Comparison of ENCODE assay signal across 9 mouse cellular contexts in the genomic region with DNA sequence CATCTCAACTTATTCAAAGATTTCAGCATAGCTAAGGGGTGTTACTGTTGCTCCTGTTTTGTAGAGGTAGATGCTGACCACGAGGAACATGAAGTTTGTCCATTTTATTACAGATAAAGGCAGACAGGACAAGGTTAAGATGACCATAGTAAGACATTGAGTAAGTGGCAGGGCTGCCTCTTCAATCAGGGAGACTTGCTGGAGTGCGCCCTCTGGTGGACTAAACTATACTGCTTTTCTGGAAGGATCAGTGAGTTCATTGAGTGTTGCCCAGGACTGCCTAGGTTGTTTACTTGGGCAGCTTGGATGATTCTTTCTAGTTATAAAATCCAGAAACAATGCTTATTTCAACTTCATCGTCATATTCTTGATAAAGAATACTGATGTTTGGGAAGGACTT. TPM values are rescaled to one million over a fixed set of nuclear protein-coding genes. Genes with fewer than 3 reads are reported as not detected.
DNase-seq lines count a peak whose midpoint lies in the region; ATAC-seq and TF ChIP-seq lines count a peak whose summit lies in the region.
"Had no signal": no experiment of that assay in that cellular context is flagged by ENCODE, and none has a peak within 500 bp of the region (broad histone marks: within the 10 kb centered on the region; RNA-seq: fewer than 3 reads in every experiment).

No protein-coding gene starts in this region.

- H3K36me3 ChIP-seq in MEL (ENCODE audit: control insufficient read depth in 1 of 2, insufficient read depth in 2 of 2, low read length in 2 of 2): no peaks in the 10 kb centered on the region
- H3K36me3 ChIP-seq in lung, postnatal 0 days (ENCODE audit: insufficient read depth, low read length): no peaks in the 10 kb centered on the region

- peak; percentile 69 for DNase-seq in MEL (ENCODE audit: low read depth, low spot score)
- peak; percentile 65 for DNase-seq in adrenal gland, postnatal 25 days
- DNase-seq in embryo, embryonic 9.5 days (ENCODE audit: extremely low spot score): peak; percentile 62
- DNase-seq in heart, postnatal 10 days: peak; percentile 66 to 88
- peak; percentile 46 to 82 for DNase-seq in layer of hippocampus, adult 18-20 months (ENCODE audit: low spot score in 2 of 2)
- peak; percentile 65 for DNase-seq in lung, postnatal 0 days (ENCODE audit: low spot score)
- peak; percentile 79 to 87 for DNase-seq in right cerebral cortex, adult 2 months (ENCODE audit: low spot score in 2 of 2)

- H3K27me3 ChIP-seq in MEL (ENCODE audit: control insufficient read depth in 1 of 2, insufficient read depth in 2 of 2, low read length in 2 of 2): peaks cover 0 to 2% of the 10 kb centered on the region in 2 experiments; a peak in 1 of 4 replicates
- no peaks in the 10 kb centered on the region for H3K27me3 ChIP-seq in lung, postnatal 0 days (replicated peaks; ENCODE audit: insufficient read depth, low read length)

- 11% methylated on average over 3 of the region's 3 CpGs for WGBS in lung, postnatal 0 days

- peak; percentile 48; the same call in 1 of the 2 replicates for ATAC-seq in lung, postnatal 0 days
- ATAC-seq in monocyte, adult 5-6 weeks (replicated peaks; ENCODE audit: insufficient number of reproducible peaks, low FRiP score, low TSS enrichment, poor library complexity, severe bottlenecking): no peak

- peak; percentile 68 to 81 (median 76) for TF ChIP-seq CTCF in MEL (IDR thresholded peaks at IDR 0.05 in 2 of 3, conservative IDR thresholded peaks at IDR 0.05 in 1 of 3; ENCODE audit: control insufficient read depth in 1 of 3, insufficient read depth in 1 of 3, low read depth in 2 of 3, low read length in 3 of 3, poor library complexity in 1 of 3, severe bottlenecking in 1 of 3)
- peak; percentile 86 for TF ChIP-seq CTCF in lung, postnatal 0 days (IDR thresholded peaks at IDR 0.05)

- H3K9ac ChIP-seq in MEL (ENCODE audit: control insufficient read depth, low read depth, low read length, poor library complexity, severe bottlenecking): no peak overlapping the region
- no peak overlapping the region for H3K9ac ChIP-seq in lung, postnatal 0 days (replicated peaks; ENCODE audit: low read depth)

- intact Hi-C loops in heart, postnatal 10 days (cut with DNase I): loop anchor here (1.0 to 5.0 kb wide), 2 partner anchors 104 to 336 kb away; no protein-coding TSS in a partner anchor

- TF ChIP-seq EP300 in MEL (IDR thresholded peaks at IDR 0.05; ENCODE audit: low read depth in 1 of 2, low read length in 2 of 2): no peak
- no peak for TF ChIP-seq EP300 in lung, postnatal 0 days (IDR thresholded peaks at IDR 0.05)

- H3K27ac ChIP-seq in MEL (ENCODE audit: control insufficient read depth, low read depth, low read length): no peak overlapping the region
- H3K27ac ChIP-seq in lung, postnatal 0 days (ENCODE audit: low read length): no peak overlapping the region
- H3K27ac ChIP-seq: macrophage had no signal

- no peak overlapping the region for H3K4me3 ChIP-seq in MEL (ENCODE audit: control insufficient read depth in 1 of 2, insufficient read depth in 1 of 2, low read depth in 2 of 2, low read length in 2 of 2)
- no peak overlapping the region for H3K4me3 ChIP-seq in lung, postnatal 0 days (ENCODE audit: low read depth, low read length)

- no peaks in the 10 kb centered on the region for H3K79me2 ChIP-seq in MEL (ENCODE audit: control insufficient read depth, insufficient read depth, low read length, poor library complexity)

- no peaks in the 10 kb centered on the region for H3K4me1 ChIP-seq in MEL (ENCODE audit: control insufficient read depth in 1 of 2, insufficient read depth in 2 of 2, low read length in 2 of 2)
- H3K4me1 ChIP-seq in lung, postnatal 0 days (ENCODE audit: insufficient read depth, low read depth, low read length): no peaks in the 10 kb centered on the region

- H3K4me2 ChIP-seq in lung, postnatal 0 days (replicated peaks; ENCODE audit: low read depth, low read length): no peak overlapping the region

- no peaks in the 10 kb centered on the region for H3K9me3 ChIP-seq in MEL (replicated peaks; ENCODE audit: insufficient read depth, low read length)
- no peaks in the 10 kb centered on the region for H3K9me3 ChIP-seq in lung, postnatal 0 days (ENCODE audit: low read length)

- TF ChIP-seq RAD21 in MEL (IDR thresholded peaks at IDR 0.05; ENCODE audit: low read depth, low read length): peak; percentile 62

- TF ChIP-seq POLR2A in MEL (IDR thresholded peaks at IDR 0.05; ENCODE audit: control insufficient read depth in 1 of 2, insufficient read depth in 1 of 2, low read depth in 1 of 2, low read length in 2 of 2, poor library complexity in 1 of 2): no peak

TF ChIP-seq in MEL, 35 proteins besides CTCF, POLR2A, EP300 and RAD21:
- TF ChIP-seq ZMIZ1 (IDR thresholded peaks at IDR 0.05; ENCODE audit: low read depth, low read length) (no peak), USF1 (IDR thresholded peaks at IDR 0.05; ENCODE audit: low read depth, low read length) (no peak), KAT2A (conservative IDR thresholded peaks at IDR 0.05; ENCODE audit: low read depth, low read length) (no peak), ELF1 (IDR thresholded peaks at IDR 0.05; ENCODE audit: low read depth, low read length) (no peak), MEF2A (IDR thresholded peaks at IDR 0.05; ENCODE audit: extremely low read depth, insufficient replicate concordance, low read depth, low read length, poor library complexity, severe bottlenecking) (no peak), MAFK (IDR thresholded peaks at IDR 0.05; ENCODE audit: borderline replicate concordance, low read depth, low read length) (no peak), GABPA (IDR thresholded peaks at IDR 0.05; ENCODE audit: low read depth, low read length) (no peak), JUND (IDR thresholded peaks at IDR 0.05; ENCODE audit: low read depth, low read length) (no peak), MYB (IDR thresholded peaks at IDR 0.05; ENCODE audit: low read depth, low read length) (no peak), HCFC1 (IDR thresholded peaks at IDR 0.05; ENCODE audit: low read depth, low read length) (no peak), ZC3H11A (IDR thresholded peaks at IDR 0.05; ENCODE audit: low read depth, low read length) (peak; percentile 48), SMC3 (IDR thresholded peaks at IDR 0.05; ENCODE audit: low read depth, low read length) (peak; percentile 91)

RNA-seq across cellular contexts. Expression of a gene that starts 47.1 kb away (rescaled TPM):
- not detected in 2 replicates for total RNA-seq in MEL (2012; rRNA removed)
- polyA plus RNA-seq in MEL (2012; ENCODE audit: insufficient read depth in 1 of 2, insufficient read length in 2 of 2, low read depth in 1 of 2, low replicate concordance in 2 of 2, missing spikeins in 1 of 2): not detected
- total RNA-seq in adrenal gland, postnatal 25 days (2021): 0.73 and 1.8 TPM in 2 replicates
- 10 to 100 TPM; 13.0 to 13.5 TPM for total RNA-seq in heart, postnatal 10 days (2021)
- under 1 TPM; 0.72 to 0.74 TPM for total RNA-seq in layer of hippocampus, adult 18-20 months (2021)
- 62.8 and 63.7 TPM in 2 replicates for polyA plus RNA-seq in lung, postnatal 0 days (2015; fragmentation: Nextera tagmentation; extraction: Ambion mirVana)
- not detected in 3 replicates for total RNA-seq in monocyte, adult 5-6 weeks (2017)
- polyA plus RNA-seq: macrophage had no signal

RNA-seq across cellular contexts. Expression of a gene that starts 56.5 kb away (rescaled TPM):
- not detected in 2 replicates for total RNA-seq in MEL (2012; rRNA removed)
- not detected for polyA plus RNA-seq in MEL (2012; ENCODE audit: insufficient read depth in 1 of 2, insufficient read length in 2 of 2, low read depth in 1 of 2, low replicate concordance in 2 of 2, missing spikeins in 1 of 2)
- not detected in 2 replicates for total RNA-seq in adrenal gland, postnatal 25 days (2021)
- not detected for total RNA-seq in heart, postnatal 10 days (2021)
- not detected for total RNA-seq in layer of hippocampus, adult 18-20 months (2021)
- polyA plus RNA-seq in lung, postnatal 0 days (2015; fragmentation: Nextera tagmentation; extraction: Ambion mirVana): not detected in 2 replicates
- not detected in 3 replicates for total RNA-seq in monocyte, adult 5-6 weeks (2017)
- polyA plus RNA-seq: macrophage had no signal
